ENCODE assay signal across 22 mouse cellular contexts in the genomic region with DNA sequence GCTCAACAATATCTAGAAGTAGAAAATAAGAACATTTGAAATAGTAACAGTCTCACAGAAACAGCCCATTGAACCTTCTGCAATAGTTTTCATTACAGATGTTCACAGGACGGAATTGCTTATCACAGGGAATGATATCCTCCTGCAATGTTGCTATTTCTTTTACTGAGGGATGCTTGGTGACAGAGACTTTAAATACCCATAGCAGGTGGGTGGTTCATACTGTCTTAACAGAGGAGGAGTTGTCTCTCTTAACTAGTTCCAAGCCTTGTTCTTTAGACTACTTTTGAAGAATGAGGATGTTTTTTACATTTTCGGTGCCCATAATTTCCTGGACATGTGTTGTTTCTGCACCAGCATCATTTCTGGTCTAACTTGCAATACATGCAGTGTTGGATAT.
"Had no signal": no experiment of that assay in that cellular context is flagged by ENCODE, and none has a peak within 500 bp of the region (broad histone marks: within the 10 kb centered on the region; RNA-seq: fewer than 3 reads in every experiment).

No protein-coding gene starts in this region.

- ATAC-seq: forebrain, embryonic 13.5 days; forebrain, embryonic 14.5 days; forebrain, embryonic 15.5 days; forebrain, embryonic 16.5 days; forebrain, postnatal 0 days had no signal

- DNase-seq: cerebellum, adult 2 months; cerebellum, adult 8-10 months; cerebellum, adult 9-10 months; cerebellum, adult 9-11 months; cerebellum, postnatal 10 days; cerebellum, postnatal 14 days; cerebellum, postnatal 25 days; cerebellum, postnatal 36 days; embryo, embryonic 11 days; forebrain, postnatal 0 days; gastrocnemius, adult 2 months; gastrocnemius, postnatal 10 days; gastrocnemius, postnatal 14 days; gastrocnemius, postnatal 25 days; gastrocnemius, postnatal 36 days; heart, adult 11 months; heart, adult 18-20 months; heart, adult 2 months had no signal
